Mouse (Mus musculus): Measurements from ENCODE around the gene Il11. TPM values are rescaled to one million over a fixed set of nuclear protein-coding genes. Genes with fewer than 3 reads are reported as not detected.
"Not testable (repeated sequence)": the region's sequence is repeated elsewhere in the genome, so short reads cannot be mapped to it uniquely, and the experiment has no call there.

Gene Il11
- polyA plus RNA-seq (2012; rRNA removed) (0.33 and 0.63 TPM in 2 replicates), polyA plus RNA-seq (2014; fragmentation: Nextera tagmentation; extraction: Ambion mirVana) (0.22 TPM in 1 of 2 replicates, not detected in the other)

- Histone ChIP-seq H3K9me3 (ENCODE audit: control insufficient read depth, low read length) (no peaks in the 10 kb centered on the region), H3K4me3 (replicated peaks; ENCODE audit: low read length) (no peak within 1 kb of the TSS), H3K4me2 (replicated peaks; ENCODE audit: low read depth, low read length, severe bottlenecking) (no peak within 1 kb of the TSS), H3K9ac (ENCODE audit: low read depth, low read length, severe bottlenecking) (no peak within 1 kb of the TSS), H3K27ac (replicated peaks; ENCODE audit: low read depth, low read length) (no peak within 1 kb of the TSS), H3K4me1 (ENCODE audit: control insufficient read depth, insufficient read depth, low read length) (0 out of 2 replicates have a peak, but pooled peaks cover 3% of the 10 kb centered on the region), H3K27me3 (ENCODE audit: control insufficient read depth, insufficient read depth, low read length) (peaks cover 14% of the 10 kb centered on the region), H3K36me3 (ENCODE audit: control insufficient read depth, insufficient read depth, low read length) (no peaks in the 10 kb centered on the region)
- ATAC-seq (ENCODE audit: low FRiP score, low read depth) (no peak), DNase-seq (ENCODE audit: low spot score) (no peak)
- no peak for TF ChIP-seq POLR2A (IDR thresholded peaks at IDR 0.05; ENCODE audit: borderline replicate concordance, extremely low read depth, insufficient read depth, insufficient read length)
- WGBS = 79% methylated on average over 2 of the region's 2 CpGs
Measured at GRCm38 (mm10) chr7:4782759-4783158, at the start of gene Il11, which contains the start of gene Tmem190. Il11 (minus strand) TSS chr7:4782859. Tmem190 (plus strand) TSS chr7:4782937.

DNA sequence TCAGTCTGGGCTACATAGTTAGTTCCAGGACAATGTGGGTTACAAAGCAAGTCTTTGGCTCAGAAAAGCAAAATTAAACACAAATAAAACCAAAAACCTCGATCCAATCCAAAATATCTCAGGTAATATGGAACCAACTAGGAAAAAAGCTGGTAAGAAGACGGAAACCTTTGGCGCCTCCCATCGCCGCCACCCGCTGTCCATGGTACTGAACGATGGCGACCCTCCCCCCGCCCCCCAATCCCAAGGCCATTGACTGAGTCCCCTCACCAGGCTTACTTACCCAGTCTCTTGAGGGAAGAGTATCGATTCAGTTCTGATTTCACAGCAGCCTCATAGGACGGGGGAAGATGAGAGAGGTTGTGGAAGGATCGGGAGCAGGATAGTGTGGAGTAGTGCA lies 47.8 kb upstream of the Il11 start:
- 4% methylated on average over 12 of the region's 12 CpGs for WGBS

DNA sequence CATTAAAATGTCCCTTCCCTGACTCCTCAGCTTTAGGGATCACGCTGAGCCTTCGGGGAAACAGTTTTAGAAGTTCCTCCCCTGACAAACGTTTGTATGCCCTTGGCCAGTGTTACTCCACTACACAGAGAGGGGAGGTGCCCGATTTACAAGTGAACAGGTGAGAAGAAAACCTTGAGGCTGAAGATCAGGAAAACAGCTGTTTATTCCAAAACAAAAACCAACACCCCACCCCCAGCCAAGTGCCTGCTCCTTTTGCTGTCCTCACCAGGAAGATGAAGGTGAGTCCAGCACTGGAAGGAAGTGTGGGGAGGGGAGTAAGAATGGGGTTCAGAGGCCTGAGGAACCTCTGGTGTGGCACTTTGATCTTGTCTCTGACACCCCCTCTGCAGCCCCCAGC lies 42.7 kb upstream of the Il11 start:
- no peaks in the 10 kb centered on the region for H3K4me1 ChIP-seq (ENCODE audit: control insufficient read depth, insufficient read depth, low read length)
- no peak overlapping the region for H3K4me2 ChIP-seq (replicated peaks; ENCODE audit: low read depth, low read length, severe bottlenecking)
- H3K4me3 ChIP-seq (replicated peaks; ENCODE audit: low read length) = no peak overlapping the region
- no peaks in the 10 kb centered on the region for H3K36me3 ChIP-seq (ENCODE audit: control insufficient read depth, insufficient read depth, low read length)
- H3K9ac ChIP-seq (ENCODE audit: low read depth, low read length, severe bottlenecking) = no peak overlapping the region
- H3K27me3 ChIP-seq (ENCODE audit: control insufficient read depth, insufficient read depth, low read length) = peaks cover 5% of the 10 kb centered on the region; the same call in 1 of the 2 replicates
- DNase-seq (ENCODE audit: low spot score) (no peak), ATAC-seq (ENCODE audit: low FRiP score, low read depth) (no peak)
- no peak overlapping the region for H3K27ac ChIP-seq (replicated peaks; ENCODE audit: low read depth, low read length)
- WGBS = 44% methylated on average over 4 of the region's 4 CpGs
- no peak for TF ChIP-seq POLR2A (IDR thresholded peaks at IDR 0.05; ENCODE audit: borderline replicate concordance, extremely low read depth, insufficient read depth, insufficient read length)
- no peaks in the 10 kb centered on the region for H3K9me3 ChIP-seq (ENCODE audit: control insufficient read depth, low read length)

More for the DNA sequence above, 47.8 kb upstream of the Il11 start:
- H3K27me3 ChIP-seq (ENCODE audit: control insufficient read depth, insufficient read depth, low read length) = peaks cover 37% of the 10 kb centered on the region
- no peaks in the 10 kb centered on the region for H3K36me3 ChIP-seq (ENCODE audit: control insufficient read depth, insufficient read depth, low read length)
- no peak for DNase-seq (ENCODE audit: low spot score)
- H3K4me2 ChIP-seq (replicated peaks; ENCODE audit: low read depth, low read length, severe bottlenecking) = no peak overlapping the region
- H3K27ac ChIP-seq (replicated peaks; ENCODE audit: low read depth, low read length) = no peak overlapping the region
- no peak overlapping the region for H3K4me3 ChIP-seq (replicated peaks; ENCODE audit: low read length)
- no peak for TF ChIP-seq POLR2A (IDR thresholded peaks at IDR 0.05; ENCODE audit: borderline replicate concordance, extremely low read depth, insufficient read depth, insufficient read length)
- H3K4me1 ChIP-seq (ENCODE audit: control insufficient read depth, insufficient read depth, low read length) = no peaks in the 10 kb centered on the region
- ATAC-seq (ENCODE audit: low FRiP score, low read depth) = no peak
- no peaks in the 10 kb centered on the region for H3K9me3 ChIP-seq (ENCODE audit: control insufficient read depth, low read length)
- H3K9ac ChIP-seq (ENCODE audit: low read depth, low read length, severe bottlenecking) = no peak overlapping the region

DNA sequence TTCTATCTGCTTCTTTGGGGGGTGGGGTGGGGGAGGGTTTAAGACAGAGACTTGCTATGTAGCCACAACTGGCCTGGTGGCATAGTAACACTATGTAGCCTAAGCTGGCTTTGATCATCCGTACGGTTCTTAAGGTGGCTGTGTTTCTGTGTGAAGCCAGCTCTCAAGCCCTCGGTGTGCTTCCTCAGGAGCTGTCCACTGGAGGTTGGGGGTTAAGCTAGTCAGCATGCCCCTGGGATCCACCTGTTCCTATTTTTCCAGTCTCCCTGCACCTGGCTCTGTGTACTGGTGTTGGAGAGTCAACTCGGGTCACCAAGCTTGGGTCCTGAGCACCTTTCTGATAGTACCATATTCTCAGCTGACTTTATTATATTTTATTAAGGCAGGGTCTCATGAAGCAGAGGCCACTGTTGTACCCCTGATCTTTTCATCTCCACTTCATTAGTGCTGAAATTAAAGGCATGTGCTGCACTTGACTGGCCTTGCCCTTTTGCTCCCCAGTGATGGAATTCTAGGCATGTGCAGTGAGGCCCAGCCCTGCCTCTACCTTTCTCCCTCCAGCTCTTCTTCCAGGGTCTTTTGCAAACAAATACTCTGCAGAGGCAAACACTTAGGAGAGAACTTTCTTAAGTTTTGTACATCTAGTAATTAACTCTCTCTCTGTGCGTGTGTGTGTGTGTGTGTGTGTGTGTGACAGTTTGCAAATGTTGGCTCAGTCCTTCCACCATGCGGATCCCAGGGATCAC lies 39.7 kb upstream of the Il11 start:
- no peak for ATAC-seq (ENCODE audit: low FRiP score, low read depth)
- Histone ChIP-seq H3K36me3 (ENCODE audit: control insufficient read depth, insufficient read depth, low read length) (no peaks in the 10 kb centered on the region), H3K4me2 (replicated peaks; ENCODE audit: low read depth, low read length, severe bottlenecking) (no peak overlapping the region), H3K9me3 (ENCODE audit: control insufficient read depth, low read length) (no peaks in the 10 kb centered on the region), H3K4me3 (replicated peaks; ENCODE audit: low read length) (no peak overlapping the region), H3K4me1 (ENCODE audit: control insufficient read depth, insufficient read depth, low read length) (no peaks in the 10 kb centered on the region), H3K27ac (replicated peaks; ENCODE audit: low read depth, low read length) (no peak overlapping the region), H3K9ac (ENCODE audit: low read depth, low read length, severe bottlenecking) (no peak overlapping the region), H3K27me3 (ENCODE audit: control insufficient read depth, insufficient read depth, low read length) (no peaks in the 10 kb centered on the region)
- DNase-seq (ENCODE audit: low spot score) = no peak
- WGBS = 56% methylated on average over 6 of the region's 6 CpGs
- TF ChIP-seq POLR2A (IDR thresholded peaks at IDR 0.05; ENCODE audit: borderline replicate concordance, extremely low read depth, insufficient read depth, insufficient read length) = no peak

DNA sequence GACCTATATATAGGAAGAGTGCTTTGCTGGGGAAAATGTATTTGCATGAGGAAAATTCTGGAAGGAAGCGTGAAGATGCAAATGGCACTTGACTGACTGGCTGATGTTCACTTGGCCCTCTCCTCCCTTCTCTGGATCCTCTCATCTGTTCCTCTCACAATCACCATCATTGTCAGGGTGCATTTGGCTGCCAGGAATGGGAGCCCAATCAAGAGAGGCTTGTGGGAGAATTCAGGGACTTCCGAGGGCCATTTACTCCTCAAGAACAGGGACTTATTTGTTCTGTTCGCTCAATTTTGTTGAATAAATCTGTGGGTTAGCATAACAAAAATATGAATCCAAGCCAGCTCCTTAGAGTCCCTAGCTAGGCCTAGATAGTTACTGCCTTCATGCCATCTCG lies 39.0 kb upstream of the Il11 start:
- H3K9ac ChIP-seq (ENCODE audit: low read depth, low read length, severe bottlenecking) = no peak overlapping the region
- H3K9me3 ChIP-seq (ENCODE audit: control insufficient read depth, low read length) = no peaks in the 10 kb centered on the region
- no peak for ATAC-seq (ENCODE audit: low FRiP score, low read depth)
- H3K4me1 ChIP-seq (ENCODE audit: control insufficient read depth, insufficient read depth, low read length) = no peaks in the 10 kb centered on the region
- DNase-seq (ENCODE audit: low spot score) = no peak
- TF ChIP-seq POLR2A (IDR thresholded peaks at IDR 0.05; ENCODE audit: borderline replicate concordance, extremely low read depth, insufficient read depth, insufficient read length) = no peak
- no peak overlapping the region for H3K27ac ChIP-seq (replicated peaks; ENCODE audit: low read depth, low read length)
- no peak overlapping the region for H3K4me3 ChIP-seq (replicated peaks; ENCODE audit: low read length)
- H3K4me2 ChIP-seq (replicated peaks; ENCODE audit: low read depth, low read length, severe bottlenecking) = no peak overlapping the region
- WGBS = 79% methylated on average over 4 of the region's 4 CpGs
- no peaks in the 10 kb centered on the region for H3K27me3 ChIP-seq (ENCODE audit: control insufficient read depth, insufficient read depth, low read length)
- H3K36me3 ChIP-seq (ENCODE audit: control insufficient read depth, insufficient read depth, low read length) = no peaks in the 10 kb centered on the region

- H3K4me3 ChIP-seq (replicated peaks; ENCODE audit: low read length); H3K9me3 ChIP-seq (ENCODE audit: control insufficient read depth, low read length); H3K4me2 ChIP-seq (replicated peaks; ENCODE audit: low read depth, low read length, severe bottlenecking); H3K9ac ChIP-seq (ENCODE audit: low read depth, low read length, severe bottlenecking); H3K36me3 ChIP-seq (ENCODE audit: control insufficient read depth, insufficient read depth, low read length); ATAC-seq (ENCODE audit: low FRiP score, low read depth); H3K27me3 ChIP-seq (ENCODE audit: control insufficient read depth, insufficient read depth, low read length); DNase-seq (ENCODE audit: low spot score); H3K27ac ChIP-seq (replicated peaks; ENCODE audit: low read depth, low read length); H3K4me1 ChIP-seq (ENCODE audit: control insufficient read depth, insufficient read depth, low read length): not testable (repeated sequence)
- whole genome bisulfite sequencing = 81% methylated on average over 7 of the region's 7 CpGs
Measured at GRCm38 (mm10) chr7:4820925-4821324, 38.3 kb upstream of the Il11 start.
